Mouse (Mus musculus): ENCODE measurements around the gene 6330403K07Rik. TPM values are rescaled to one million over a fixed set of nuclear protein-coding genes. Genes with fewer than 3 reads are reported as not detected.

The 6330403K07Rik gene
- polyA plus RNA-seq, 1 experiment from 2014 or later = 417 TPM

DNA sequence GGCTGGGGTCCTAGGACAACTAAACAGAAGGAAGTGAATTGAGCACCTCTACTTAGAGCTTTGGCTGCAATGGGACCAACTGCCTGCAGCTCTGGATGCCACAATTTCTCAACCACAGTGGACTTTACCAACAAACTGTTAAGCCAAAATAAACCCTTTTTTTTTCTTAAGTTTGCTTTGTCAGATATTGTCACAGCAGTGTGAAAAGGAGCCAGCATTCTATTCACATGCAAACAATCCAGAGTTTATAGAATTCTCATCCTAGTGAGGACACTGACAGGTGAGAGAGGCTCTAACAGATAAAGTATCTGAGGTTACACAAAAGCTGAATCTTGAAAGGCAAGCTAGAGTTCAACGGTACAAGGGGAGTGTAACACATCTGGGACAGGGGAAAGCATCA, 16.3 kb downstream of the 6330403K07Rik start:
- peaks cover 15% of the 10 kb centered on the region for H3K36me3 ChIP-seq
- H3K4me3 ChIP-seq = no peak overlapping the region
- WGBS = 87% methylated on average over 1 of the region's 1 CpGs
- no peak overlapping the region for H3K27ac ChIP-seq
- H3K4me2 ChIP-seq (replicated peaks) = no peak overlapping the region
- H3K9ac ChIP-seq = no peak overlapping the region
- H3K27me3 ChIP-seq = no peaks in the 10 kb centered on the region
- peaks cover 30% of the 10 kb centered on the region for H3K4me1 ChIP-seq
- ATAC-seq (ENCODE audit: low FRiP score) = no peak
- no peaks in the 10 kb centered on the region for H3K9me3 ChIP-seq (replicated peaks)

- 95% methylated on average over 7 of the region's 7 CpGs for WGBS
- H3K27me3 ChIP-seq = no peaks in the 10 kb centered on the region
- no peak for ATAC-seq (ENCODE audit: low FRiP score)
- peaks cover 11% of the 10 kb centered on the region for H3K4me1 ChIP-seq
- H3K9me3 ChIP-seq (replicated peaks) = no peaks in the 10 kb centered on the region
- no peak overlapping the region for H3K4me2 ChIP-seq (replicated peaks)
- no peak overlapping the region for H3K9ac ChIP-seq
- H3K4me3 ChIP-seq = no peak overlapping the region
- H3K27ac ChIP-seq = no peak overlapping the region
- peaks cover 45% of the 10 kb centered on the region for H3K36me3 ChIP-seq
Observed at GRCm38 (mm10) chr11:71012743-71013142, 20.6 kb downstream of the 6330403K07Rik start.

GRCm38 (mm10) chr11:71008321-71008720, 25.0 kb downstream of the 6330403K07Rik start:
- Histone ChIP-seq H3K27ac (no peak overlapping the region), H3K9me3 (replicated peaks) (no peaks in the 10 kb centered on the region), H3K4me3 (no peak overlapping the region), H3K36me3 (peaks cover 39% of the 10 kb centered on the region), H3K4me1 (peaks cover 5% of the 10 kb centered on the region), H3K9ac (no peak overlapping the region), H3K4me2 (replicated peaks) (no peak overlapping the region), H3K27me3 (no peaks in the 10 kb centered on the region)
- ATAC-seq (ENCODE audit: low FRiP score) = no peak
- 95% methylated on average over 3 of the region's 3 CpGs for WGBS

DNA sequence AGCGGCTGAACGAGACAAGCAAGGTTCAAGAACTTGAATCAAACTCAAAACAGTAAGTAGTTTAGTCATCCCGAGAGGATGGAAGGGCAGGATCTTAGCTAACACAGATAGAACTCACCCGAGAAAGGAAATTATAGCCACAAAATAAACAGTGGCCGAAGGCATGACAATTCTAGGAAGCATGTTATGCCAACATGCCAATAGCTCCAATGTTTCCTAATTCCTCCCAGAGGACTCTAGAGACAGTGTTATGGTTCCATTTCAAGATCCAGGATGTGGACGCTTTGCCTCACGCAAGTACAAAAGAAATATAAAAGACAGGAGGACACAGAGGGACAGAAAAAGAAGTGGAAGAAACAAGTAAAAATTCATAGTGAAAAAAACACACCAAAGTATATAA, 25.5 kb downstream of the 6330403K07Rik start:
- no peak overlapping the region for H3K27ac ChIP-seq
- H3K4me1 ChIP-seq = peaks cover 10% of the 10 kb centered on the region
- H3K27me3 ChIP-seq = no peaks in the 10 kb centered on the region
- no peak overlapping the region for H3K4me3 ChIP-seq
- no peak overlapping the region for H3K9ac ChIP-seq
- peaks cover 38% of the 10 kb centered on the region for H3K36me3 ChIP-seq
- no peak overlapping the region for H3K4me2 ChIP-seq (replicated peaks)
- WGBS = 94% methylated on average over 7 of the region's 7 CpGs
- no peak for ATAC-seq (ENCODE audit: low FRiP score)
- H3K9me3 ChIP-seq (replicated peaks) = no peaks in the 10 kb centered on the region

GRCm38 (mm10) chr11:71007026-71007425, 26.3 kb downstream of the 6330403K07Rik start:
- Histone ChIP-seq H3K4me1 (peaks cover 15% of the 10 kb centered on the region), H3K36me3 (peaks cover 30% of the 10 kb centered on the region), H3K4me2 (replicated peaks) (no peak overlapping the region), H3K9ac (no peak overlapping the region), H3K9me3 (replicated peaks) (no peaks in the 10 kb centered on the region), H3K27ac (no peak overlapping the region), H3K27me3 (no peaks in the 10 kb centered on the region), H3K4me3 (no peak overlapping the region)
- WGBS = 97% methylated on average over 6 of the region's 6 CpGs
- no peak for ATAC-seq (ENCODE audit: low FRiP score)

- no peaks in the 10 kb centered on the region for H3K27me3 ChIP-seq
- H3K4me1 ChIP-seq = peaks cover 15% of the 10 kb centered on the region
- H3K27ac ChIP-seq = no peak overlapping the region
- peak overlapping the region; percentile 50 for H3K4me2 ChIP-seq (replicated peaks)
- H3K9me3 ChIP-seq (replicated peaks) = no peaks in the 10 kb centered on the region
- no peak overlapping the region for H3K9ac ChIP-seq
- no peak for ATAC-seq (ENCODE audit: low FRiP score)
- 64% methylated on average over 5 of the region's 5 CpGs for WGBS
- H3K36me3 ChIP-seq = peaks cover 15% of the 10 kb centered on the region
- peak overlapping the region; percentile 93 for H3K4me3 ChIP-seq
Observed at GRCm38 (mm10) chr11:71005046-71005445, 28.3 kb downstream of the 6330403K07Rik start.

- peak; percentile 98 for ATAC-seq (ENCODE audit: low FRiP score)
- Histone ChIP-seq H3K27me3 (no peaks in the 10 kb centered on the region), H3K4me1 (peaks cover 15% of the 10 kb centered on the region), H3K9me3 (replicated peaks) (no peaks in the 10 kb centered on the region), H3K9ac (peak within 1 kb of the TSS; percentile 76), H3K4me3 (peak within 1 kb of the TSS; percentile 93), H3K27ac (peak within 1 kb of the TSS; percentile 73), H3K36me3 (peaks cover 14% of the 10 kb centered on the region), H3K4me2 (replicated peaks) (peak within 1 kb of the TSS; percentile 95)
- WGBS = under 1% methylated on average over 35 of the region's 35 CpGs
Observed at GRCm38 (mm10) chr11:71004316-71004773, 29.0 kb downstream of the 6330403K07Rik start, which contains the start of gene Dhx33. TSS of gene Dhx33 (minus strand) at chr11:71004437.

GRCm38 (mm10) chr11:71003611-71004315, 29.6 kb downstream of the 6330403K07Rik start:
- Histone ChIP-seq H3K9me3 (replicated peaks) (no peaks in the 10 kb centered on the region), H3K9ac (peak overlapping the region; percentile 76), H3K4me3 (peak overlapping the region; percentile 93), H3K36me3 (peaks cover 15% of the 10 kb centered on the region), H3K4me1 (peaks cover 15% of the 10 kb centered on the region), H3K4me2 (replicated peaks) (peak overlapping the region; percentile 95), H3K27me3 (no peaks in the 10 kb centered on the region), H3K27ac (peak overlapping the region; percentile 73)
- ATAC-seq (ENCODE audit: low FRiP score) = peak; percentile 89
- under 1% methylated on average over 49 of the region's 49 CpGs for WGBS

DNA sequence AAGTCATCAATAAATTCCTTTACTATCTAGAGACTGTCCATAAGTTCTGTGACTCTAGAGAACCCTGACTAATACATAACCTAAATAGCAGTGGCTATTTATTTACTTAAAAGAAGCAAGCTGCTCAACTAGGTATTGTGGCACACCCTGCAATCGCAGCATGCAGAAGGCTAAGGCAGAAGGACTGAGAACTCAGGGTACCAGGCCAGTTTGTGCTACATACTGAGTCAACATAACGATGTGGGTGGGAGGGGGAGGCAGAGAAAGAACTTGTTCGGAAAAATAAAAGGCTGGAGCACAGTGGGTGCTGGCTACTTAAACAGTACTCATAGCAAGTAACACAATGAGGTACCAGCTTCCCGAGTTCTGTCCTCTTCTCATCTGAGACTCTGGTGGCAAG, 32.1 kb downstream of the 6330403K07Rik start:
- Histone ChIP-seq H3K4me2 (replicated peaks) (no peak overlapping the region), H3K4me1 (peaks cover 15% of the 10 kb centered on the region), H3K9ac (no peak overlapping the region), H3K4me3 (no peak overlapping the region), H3K27me3 (no peaks in the 10 kb centered on the region), H3K27ac (no peak overlapping the region), H3K9me3 (replicated peaks) (no peaks in the 10 kb centered on the region), H3K36me3 (peaks cover 29% of the 10 kb centered on the region)
- no peak for ATAC-seq (ENCODE audit: low FRiP score)
- 88% methylated on average over 4 of the region's 4 CpGs for WGBS

GRCm38 (mm10) chr11:70982557-70983228, 50.6 kb downstream of the 6330403K07Rik start, which contains the start of gene C1qbp:
TSS of gene C1qbp (minus strand) at chr11:70983026.
- Histone ChIP-seq H3K4me3 (peak within 1 kb of the TSS; percentile 100), H3K36me3 (peaks cover 62% of the 10 kb centered on the region), H3K4me1 (peaks cover 12% of the 10 kb centered on the region), H3K4me2 (replicated peaks) (peak within 1 kb of the TSS; percentile 73), H3K27me3 (no peaks in the 10 kb centered on the region), H3K27ac (peak within 1 kb of the TSS; percentile 66; the same call in 1 of the 2 replicates), H3K9me3 (replicated peaks) (no peaks in the 10 kb centered on the region), H3K9ac (peak within 1 kb of the TSS; percentile 93)
- WGBS = under 1% methylated on average over 57 of the region's 64 CpGs
- peak; percentile 96 for ATAC-seq (ENCODE audit: low FRiP score)

- Histone ChIP-seq H3K4me1 (peaks cover 12% of the 10 kb centered on the region), H3K36me3 (peaks cover 62% of the 10 kb centered on the region), H3K4me2 (replicated peaks) (peak overlapping the region; percentile 73), H3K27ac (no peak overlapping the region; the same call in 1 of the 2 replicates), H3K27me3 (no peaks in the 10 kb centered on the region), H3K4me3 (peak overlapping the region; percentile 100), H3K9ac (peak overlapping the region; percentile 93), H3K9me3 (replicated peaks) (no peaks in the 10 kb centered on the region)
- ATAC-seq (ENCODE audit: low FRiP score) = no peak
- 10% methylated on average over 12 of the region's 12 CpGs for WGBS
Observed at GRCm38 (mm10) chr11:70982030-70982429, 51.3 kb downstream of the 6330403K07Rik start.
